Mouse (Mus musculus) lung, adult 2 months (tissue): Measurements from ENCODE around the gene Adap1.

ENCODE experiments used
- CTCF ChIP-seq: fragments of 200-500 bp; IDR thresholded peaks from 2 replicates; pipeline ENCODE4 v1.5.1; 2011; ENCODE audit warnings: mild to moderate bottlenecking, low read length, control low read depth; ENCODE audit not compliant: insufficient read depth
- POLR2A ChIP-seq: fragments of 200-500 bp; IDR thresholded peaks from 2 replicates; pipeline ENCODE4 v1.6.1; 2011; ENCODE audit warnings: low read depth, mild to moderate bottlenecking, control low read depth, low read length, borderline replicate concordance; ENCODE audit errors: extremely low read depth

DNA sequence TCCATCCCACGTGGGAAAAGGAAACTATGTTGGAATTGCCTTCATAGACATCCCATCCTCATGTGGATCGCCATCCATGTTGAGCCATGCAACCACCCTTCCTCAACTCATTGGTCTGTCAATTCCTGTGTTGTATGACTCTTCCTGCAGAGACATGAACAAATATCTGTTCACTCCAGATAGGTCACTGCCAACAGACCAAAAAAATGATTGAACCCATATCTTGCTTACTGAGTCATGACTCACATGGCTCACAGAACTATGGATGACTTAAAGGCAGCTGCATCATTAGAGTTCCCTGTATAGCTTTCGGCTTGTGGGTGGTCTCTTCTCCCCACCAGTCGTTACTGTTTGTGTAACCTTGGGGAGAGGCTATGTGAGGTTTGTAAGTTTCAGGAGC lies 64.0 kb downstream of the Adap1 start:
- TF ChIP-seq CTCF = no peak
- no peak for TF ChIP-seq POLR2A
